Mouse (Mus musculus): ENCODE data around the gene Ifnar1. TPM values are rescaled to one million over a fixed set of nuclear protein-coding genes. Genes with fewer than 3 reads are reported as not detected.

The Ifnar1 gene
- polyA plus RNA-seq, 2 experiments: 11.6 to 16.2 TPM

- no peaks in the 10 kb centered on the region for H3K27me3 ChIP-seq (ENCODE audit: control insufficient read depth, insufficient read depth, low read length)
- DNase-seq (ENCODE audit: low read depth in 3 of 3, low spot score in 3 of 3) (no peak), ATAC-seq (ENCODE audit: insufficient read depth) (no peak)
- peaks cover 16 to 17% of the 10 kb centered on the region in 2 experiments for H3K4me1 ChIP-seq (replicated peaks; ENCODE audit: control insufficient read depth in 2 of 2, insufficient read depth in 2 of 2, low read length in 1 of 2)
- H3K9ac ChIP-seq (replicated peaks): peak overlapping the region; percentile 81
- 47% methylated on average over 17 of the region's 17 CpGs for WGBS (ENCODE audit: insufficient replicate concordance)
- no peaks in the 10 kb centered on the region for H3K9me3 ChIP-seq (ENCODE audit: control insufficient read depth, low read length)
- H3K4me2 ChIP-seq (ENCODE audit: low read depth): peak overlapping the region; percentile 81
- TF ChIP-seq EP300 (IDR thresholded peaks at IDR 0.05; ENCODE audit: low read depth) (no peak), CTCF (IDR thresholded peaks at IDR 0.05; ENCODE audit: low read depth) (no peak)
- peak overlapping the region; percentile 75 to 83 for H3K4me3 ChIP-seq (ENCODE audit: insufficient read depth in 1 of 2, low read depth in 2 of 2, low read length in 2 of 2)
- H3K27ac ChIP-seq: peak overlapping the region; percentile 91
- H3K36me3 ChIP-seq (replicated peaks; ENCODE audit: control insufficient read depth, insufficient read depth, low read depth): no peaks in the 10 kb centered on the region
Observed at GRCm38 (mm10) chr16:91484387-91484786, 651 bp upstream of the Ifnar1 start.

- peaks cover 16% of the 10 kb centered on the region in 2 experiments for H3K4me1 ChIP-seq (replicated peaks; ENCODE audit: control insufficient read depth in 2 of 2, insufficient read depth in 2 of 2, low read length in 1 of 2)
- H3K4me2 ChIP-seq (ENCODE audit: low read depth): peak overlapping the region; percentile 81
- no peaks in the 10 kb centered on the region for H3K27me3 ChIP-seq (ENCODE audit: control insufficient read depth, insufficient read depth, low read length)
- TF ChIP-seq CTCF (IDR thresholded peaks at IDR 0.05; ENCODE audit: low read depth): no peak
- TF ChIP-seq EP300 (IDR thresholded peaks at IDR 0.05; ENCODE audit: low read depth): no peak
- ATAC-seq (ENCODE audit: insufficient read depth): no peak
- peaks cover 13% of the 10 kb centered on the region for H3K36me3 ChIP-seq (replicated peaks; ENCODE audit: control insufficient read depth, insufficient read depth, low read depth)
- 34% methylated on average over 5 of the region's 5 CpGs for WGBS (ENCODE audit: insufficient replicate concordance)
- no peaks in the 10 kb centered on the region for H3K9me3 ChIP-seq (ENCODE audit: control insufficient read depth, low read length)
- peak overlapping the region; percentile 91 for H3K27ac ChIP-seq
- peak overlapping the region; percentile 87 for H3K9ac ChIP-seq (replicated peaks)
- peak overlapping the region; percentile 77 to 83 for H3K4me3 ChIP-seq (ENCODE audit: insufficient read depth in 1 of 2, low read depth in 2 of 2, low read length in 2 of 2)
- no peak for DNase-seq (ENCODE audit: low read depth in 3 of 3, low spot score in 3 of 3)
Observed at GRCm38 (mm10) chr16:91485841-91486240, 803 bp downstream of the Ifnar1 start.

DNA sequence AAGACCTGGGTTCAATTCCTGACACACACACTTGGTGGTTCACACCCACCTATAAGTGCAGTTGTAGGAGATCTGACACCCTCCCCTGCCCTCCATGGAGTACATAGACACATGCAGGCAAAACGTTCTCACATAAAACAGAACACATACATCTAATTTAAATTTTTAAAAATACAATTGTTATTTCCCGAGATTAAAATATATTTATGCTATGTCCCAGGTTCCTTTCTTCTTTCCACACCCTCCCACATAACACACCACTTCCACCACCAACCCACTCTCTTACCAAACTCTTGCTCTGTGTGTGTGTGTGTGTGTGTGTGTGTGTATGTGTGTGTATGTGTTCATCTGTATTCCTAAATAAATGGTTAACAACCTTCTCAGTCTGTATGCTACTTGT, 3.0 kb downstream of the Ifnar1 start:
- no peak overlapping the region for H3K4me3 ChIP-seq (ENCODE audit: insufficient read depth in 1 of 2, low read depth in 2 of 2, low read length in 2 of 2)
- H3K27me3 ChIP-seq (ENCODE audit: control insufficient read depth, insufficient read depth, low read length): no peaks in the 10 kb centered on the region
- ATAC-seq (ENCODE audit: insufficient read depth) (no peak), DNase-seq (ENCODE audit: low read depth in 3 of 3, low spot score in 3 of 3) (no peak)
- H3K4me1 ChIP-seq (replicated peaks; ENCODE audit: control insufficient read depth in 2 of 2, insufficient read depth in 2 of 2, low read length in 1 of 2): peaks cover 16% of the 10 kb centered on the region in 2 experiments
- 80% methylated on average over 2 of the region's 2 CpGs for WGBS (ENCODE audit: insufficient replicate concordance)
- H3K9me3 ChIP-seq (ENCODE audit: control insufficient read depth, low read length): no peaks in the 10 kb centered on the region
- H3K4me2 ChIP-seq (ENCODE audit: low read depth): no peak overlapping the region
- peaks cover 24% of the 10 kb centered on the region for H3K36me3 ChIP-seq (replicated peaks; ENCODE audit: control insufficient read depth, insufficient read depth, low read depth)
- TF ChIP-seq CTCF (IDR thresholded peaks at IDR 0.05; ENCODE audit: low read depth) (no peak), EP300 (IDR thresholded peaks at IDR 0.05; ENCODE audit: low read depth) (no peak)
- H3K9ac ChIP-seq (replicated peaks): no peak overlapping the region
- no peak overlapping the region; the same call in 1 of the 2 replicates for H3K27ac ChIP-seq

GRCm38 (mm10) chr16:91490897-91491296, 5.9 kb downstream of the Ifnar1 start:
- DNase-seq (ENCODE audit: low read depth in 3 of 3, low spot score in 3 of 3) (no peak), ATAC-seq (ENCODE audit: insufficient read depth) (no peak)
- Histone ChIP-seq H3K4me1 (replicated peaks; ENCODE audit: control insufficient read depth in 2 of 2, insufficient read depth in 2 of 2, low read length in 1 of 2) (peaks cover 9 to 12% of the 10 kb centered on the region in 2 experiments), H3K4me2 (ENCODE audit: low read depth) (no peak overlapping the region), H3K27me3 (ENCODE audit: control insufficient read depth, insufficient read depth, low read length) (no peaks in the 10 kb centered on the region), H3K27ac (no peak overlapping the region), H3K36me3 (replicated peaks; ENCODE audit: control insufficient read depth, insufficient read depth, low read depth) (peaks cover 31% of the 10 kb centered on the region), H3K9me3 (ENCODE audit: control insufficient read depth, low read length) (no peaks in the 10 kb centered on the region), H3K9ac (replicated peaks) (no peak overlapping the region), H3K4me3 (ENCODE audit: insufficient read depth in 1 of 2, low read depth in 2 of 2, low read length in 2 of 2) (no peak overlapping the region)
- TF ChIP-seq EP300 (IDR thresholded peaks at IDR 0.05; ENCODE audit: low read depth) (no peak), CTCF (IDR thresholded peaks at IDR 0.05; ENCODE audit: low read depth) (no peak)
- WGBS (ENCODE audit: insufficient replicate concordance): 46% methylated on average over 4 of the region's 4 CpGs

GRCm38 (mm10) chr16:91491473-91491872, 6.4 kb downstream of the Ifnar1 start:
- H3K4me3 ChIP-seq (ENCODE audit: insufficient read depth in 1 of 2, low read depth in 2 of 2, low read length in 2 of 2): no peak overlapping the region
- H3K4me2 ChIP-seq (ENCODE audit: low read depth): no peak overlapping the region
- TF ChIP-seq EP300 (IDR thresholded peaks at IDR 0.05; ENCODE audit: low read depth): no peak
- no peak for TF ChIP-seq CTCF (IDR thresholded peaks at IDR 0.05; ENCODE audit: low read depth)
- peaks cover 36% of the 10 kb centered on the region for H3K36me3 ChIP-seq (replicated peaks; ENCODE audit: control insufficient read depth, insufficient read depth, low read depth)
- no peak for DNase-seq (ENCODE audit: low read depth in 3 of 3, low spot score in 3 of 3)
- H3K27ac ChIP-seq: no peak overlapping the region
- H3K9ac ChIP-seq (replicated peaks): no peak overlapping the region
- 84% methylated on average over 3 of the region's 3 CpGs for WGBS (ENCODE audit: insufficient replicate concordance)
- H3K4me1 ChIP-seq (replicated peaks; ENCODE audit: control insufficient read depth in 2 of 2, insufficient read depth in 2 of 2, low read length in 1 of 2): peaks cover 4 to 6% of the 10 kb centered on the region in 2 experiments; a peak in 3 of 4 replicates
- no peaks in the 10 kb centered on the region for H3K27me3 ChIP-seq (ENCODE audit: control insufficient read depth, insufficient read depth, low read length)
- ATAC-seq (ENCODE audit: insufficient read depth): no peak
- H3K9me3 ChIP-seq (ENCODE audit: control insufficient read depth, low read length): no peaks in the 10 kb centered on the region

All from liver, embryonic 14.5 days (tissue).